Mouse (Mus musculus) forebrain, embryonic 16.5 days (tissue): ENCODE results near the gene Tmem189. TPM values are rescaled to one million over a fixed set of nuclear protein-coding genes. Genes with fewer than 3 reads are reported as not detected.
"Not testable (repeated sequence)": the region's sequence is repeated elsewhere in the genome, so short reads cannot be mapped to it uniquely, and the experiment has no call there.

Source experiments
- ATAC-seq: fragments of 200-750 bp; cut with Nextera tagmentation; 2 replicates; pipeline ENCODE4 v1.8.0; 2017; ENCODE audit warnings: mild to moderate bottlenecking, moderate library complexity
- H3K27ac ChIP-seq: fragments of 300-500 bp; sonication (generic); 2 replicates; pipeline ENCODE4 v1.5.1; 2014; ENCODE audit warnings: low read length, control low read depth
- H3K27me3 ChIP-seq: fragments of 300-500 bp; sonication (generic); replicated peaks from 2 replicates; pipeline ENCODE4 v1.6.1; 2014; ENCODE audit warnings: low read length; ENCODE audit not compliant: control insufficient read depth, insufficient read depth
- H3K36me3 ChIP-seq: fragments of 300-500 bp; sonication (generic); 2 replicates; pipeline ENCODE4 v1.6.1; 2014; ENCODE audit not compliant: control insufficient read depth, insufficient read depth
- H3K4me1 ChIP-seq: fragments of 300-500 bp; sonication (generic); replicated peaks from 2 replicates; pipeline ENCODE4 v1.6.1; 2014; ENCODE audit warnings: low read length; ENCODE audit not compliant: control insufficient read depth, insufficient read depth
- H3K4me2 ChIP-seq: fragments of 300-500 bp; sonication (generic); 2 replicates; pipeline ENCODE4 v1.6.1; 2014; ENCODE audit warnings: mild to moderate bottlenecking, low read length, control low read depth
- H3K4me3 ChIP-seq: fragments of 300-500 bp; sonication (generic); replicated peaks from 2 replicates; pipeline ENCODE4 v1.5.1; 2014; ENCODE audit warnings: mild to moderate bottlenecking, low read length, control low read depth
- H3K9ac ChIP-seq: fragments of 300-500 bp; sonication (generic); replicated peaks from 2 replicates; pipeline ENCODE4 v1.6.1; 2014; ENCODE audit warnings: low read depth, low read length, control low read depth
- H3K9me3 ChIP-seq: fragments of 300-500 bp; sonication (generic); 2 replicates; pipeline ENCODE4 v1.6.1; 2016; ENCODE audit warnings: low read length; ENCODE audit not compliant: control insufficient read depth
- WGBS: fragments of 180-500 bp; shearing (Covaris S2); extraction: QIAGEN DNeasy Blood & Tissue Kit; methylation state at CpG from one replicate; pipeline ENCODE4 v1.1.7; 2014; 5-methylcytosine and 5-hydroxymethylcytosine counted together
- polyA plus RNA-seq: library from polyadenylated mRNA; unstranded; fragments of >200 nt; fragmentation: Nextera tagmentation; extraction: Ambion mirVana; gene quantifications from 2 replicates; pipeline ENCODE4 v1.2.1, GENCODE M21; 2015

The Tmem189 gene
- polyA plus RNA-seq, 1 experiment from 2014 or later = 30.2 TPM

GRCm38 (mm10) chr2:167652694-167653093, 36.9 kb downstream of the Tmem189 start:
- Histone ChIP-seq H3K9me3 (no peaks in the 10 kb centered on the region), H3K36me3 (no peaks in the 10 kb centered on the region; the same call in 1 of the 2 replicates), H3K4me3 (no peak overlapping the region), H3K4me1 (no peaks in the 10 kb centered on the region), H3K27ac (no peak overlapping the region), H3K4me2 (no peak overlapping the region), H3K27me3 (no peaks in the 10 kb centered on the region), H3K9ac (no peak overlapping the region)
- 71% methylated on average over 7 of the region's 7 CpGs for WGBS
- ATAC-seq = no peak

DNA sequence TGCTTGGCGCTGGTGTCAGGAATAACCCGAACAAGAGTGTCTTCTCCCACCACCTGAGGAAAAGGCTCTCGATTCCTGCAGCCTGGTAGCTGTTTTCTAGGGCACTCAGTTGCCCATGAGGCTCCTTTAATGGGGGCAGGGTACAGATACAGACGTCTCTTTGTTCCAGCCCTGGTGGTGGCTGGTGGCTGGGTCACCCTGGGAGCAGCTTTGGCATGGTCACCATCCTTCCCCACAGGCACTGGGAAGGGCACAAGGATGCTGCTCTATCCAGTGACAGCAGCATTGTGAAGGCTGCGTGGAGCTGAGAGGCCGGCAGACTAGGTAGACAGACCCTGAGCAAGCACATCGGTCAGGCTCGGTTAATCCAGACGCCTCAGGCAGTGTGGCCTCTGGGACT, 38.0 kb downstream of the Tmem189 start:
- no peaks in the 10 kb centered on the region for H3K9me3 ChIP-seq
- no peak for ATAC-seq
- H3K4me3 ChIP-seq = no peak overlapping the region
- no peaks in the 10 kb centered on the region for H3K4me1 ChIP-seq
- no peaks in the 10 kb centered on the region; the same call in 1 of the 2 replicates for H3K36me3 ChIP-seq
- no peak overlapping the region for H3K27ac ChIP-seq
- H3K4me2 ChIP-seq = no peak overlapping the region
- H3K9ac ChIP-seq = no peak overlapping the region
- 85% methylated on average over 9 of the region's 9 CpGs for WGBS
- no peaks in the 10 kb centered on the region for H3K27me3 ChIP-seq

- H3K4me3 ChIP-seq = no peak overlapping the region
- WGBS = 92% methylated on average over 12 of the region's 12 CpGs
- H3K9ac ChIP-seq = no peak overlapping the region
- H3K4me2 ChIP-seq = no peak overlapping the region
- no peak overlapping the region for H3K27ac ChIP-seq
- H3K9me3 ChIP-seq = no peaks in the 10 kb centered on the region
- no peaks in the 10 kb centered on the region; the same call in 1 of the 2 replicates for H3K36me3 ChIP-seq
- no peak for ATAC-seq
- no peaks in the 10 kb centered on the region for H3K27me3 ChIP-seq
- no peaks in the 10 kb centered on the region for H3K4me1 ChIP-seq
These were observed 40.2 kb downstream of the Tmem189 start for GRCm38 (mm10) chr2:167649290-167650032.

DNA sequence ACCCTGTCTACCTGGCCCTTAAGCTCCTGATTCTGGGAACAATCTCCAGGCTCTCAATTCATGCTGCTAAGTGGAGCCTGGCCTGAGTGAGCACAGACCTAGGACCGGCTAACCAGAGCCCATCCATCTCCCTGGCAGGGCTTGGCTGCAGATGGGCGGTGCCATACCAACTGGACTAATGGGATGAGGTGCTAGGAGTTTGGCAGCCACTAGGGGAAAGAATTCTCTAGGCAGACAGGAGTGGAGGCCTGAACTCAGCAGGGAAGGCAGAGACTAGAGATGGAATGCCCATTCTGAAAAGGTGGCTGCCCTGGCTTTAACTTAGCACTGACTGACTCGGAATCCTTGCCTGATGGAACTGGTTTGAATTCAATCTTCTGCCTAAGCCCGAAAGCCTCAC, 43.2 kb downstream of the Tmem189 start:
- no peak overlapping the region for H3K9ac ChIP-seq
- H3K4me2 ChIP-seq = no peak overlapping the region
- no peaks in the 10 kb centered on the region for H3K36me3 ChIP-seq
- H3K9me3 ChIP-seq = no peaks in the 10 kb centered on the region
- no peaks in the 10 kb centered on the region for H3K4me1 ChIP-seq
- no peak overlapping the region for H3K4me3 ChIP-seq
- WGBS = 79% methylated on average over 4 of the region's 4 CpGs
- no peaks in the 10 kb centered on the region for H3K27me3 ChIP-seq
- no peak for ATAC-seq
- H3K27ac ChIP-seq = no peak overlapping the region

- not testable (repeated sequence) for H3K4me3 ChIP-seq, H3K27ac ChIP-seq, H3K9ac ChIP-seq, H3K9me3 ChIP-seq, H3K4me2 ChIP-seq, H3K27me3 ChIP-seq, H3K36me3 ChIP-seq, H3K4me1 ChIP-seq, ATAC-seq
- 85% methylated on average over 13 of the region's 13 CpGs for WGBS
These were observed 46.1 kb downstream of the Tmem189 start for GRCm38 (mm10) chr2:167643356-167644052.

DNA sequence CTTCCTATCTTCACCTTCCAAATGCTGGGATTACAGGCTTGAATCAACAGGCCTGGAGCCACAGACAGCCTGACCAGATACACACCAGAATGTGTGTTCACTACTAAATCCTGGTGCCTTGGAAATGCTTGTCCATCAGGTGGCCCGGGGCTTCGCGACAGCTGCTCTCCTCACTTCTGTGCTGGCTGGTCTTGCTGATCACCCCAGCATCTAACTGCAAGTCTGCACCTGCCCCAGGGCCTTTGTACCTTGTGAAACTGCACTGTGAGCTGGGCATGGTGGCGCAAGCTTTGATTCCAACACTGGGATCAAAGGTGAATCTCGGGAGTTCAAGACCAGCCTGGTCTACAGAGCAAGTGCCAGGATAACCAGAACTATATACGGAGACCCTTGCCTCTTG, 47.5 kb downstream of the Tmem189 start:
- Histone ChIP-seq H3K4me3 (no peak overlapping the region), H3K9me3 (no peaks in the 10 kb centered on the region), H3K4me2 (no peak overlapping the region), H3K27me3 (no peaks in the 10 kb centered on the region), H3K36me3 (no peaks in the 10 kb centered on the region), H3K9ac (no peak overlapping the region), H3K4me1 (no peaks in the 10 kb centered on the region), H3K27ac (no peak overlapping the region)
- no peak for ATAC-seq
- WGBS = 90% methylated on average over 6 of the region's 6 CpGs

DNA sequence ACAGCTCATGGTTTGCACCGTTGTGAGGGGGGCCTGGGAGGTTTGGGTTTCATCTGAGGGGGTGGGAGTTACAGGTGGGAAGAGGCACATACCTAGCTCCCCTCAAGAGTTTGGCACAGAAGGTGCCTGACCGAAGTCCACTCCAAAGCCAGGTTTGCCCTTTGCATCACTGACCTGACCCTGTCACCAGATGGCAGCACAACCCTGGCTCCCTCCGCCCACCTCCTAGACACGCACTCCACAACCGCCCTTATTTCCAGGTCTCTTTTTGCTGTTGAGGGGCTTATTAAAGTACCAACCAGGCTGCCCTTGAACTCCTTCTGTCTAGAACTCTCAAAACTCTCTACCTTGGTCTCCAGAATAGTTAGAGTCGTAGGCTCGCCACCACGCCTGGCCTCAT, 48.3 kb downstream of the Tmem189 start:
- no peak for ATAC-seq
- no peak overlapping the region for H3K4me3 ChIP-seq
- H3K4me2 ChIP-seq = no peak overlapping the region
- H3K27ac ChIP-seq = no peak overlapping the region
- WGBS = 47% methylated on average over 8 of the region's 8 CpGs
- no peak overlapping the region for H3K9ac ChIP-seq
- no peaks in the 10 kb centered on the region for H3K9me3 ChIP-seq
- no peaks in the 10 kb centered on the region for H3K27me3 ChIP-seq
- H3K36me3 ChIP-seq = no peaks in the 10 kb centered on the region
- H3K4me1 ChIP-seq = no peaks in the 10 kb centered on the region

GRCm38 (mm10) chr2:167640279-167640678, 49.3 kb downstream of the Tmem189 start:
- H3K9ac ChIP-seq = no peak overlapping the region
- H3K4me1 ChIP-seq = no peaks in the 10 kb centered on the region
- no peaks in the 10 kb centered on the region for H3K9me3 ChIP-seq
- no peak overlapping the region for H3K27ac ChIP-seq
- no peak for ATAC-seq
- no peak overlapping the region for H3K4me2 ChIP-seq
- H3K36me3 ChIP-seq = no peaks in the 10 kb centered on the region
- 80% methylated on average over 3 of the region's 3 CpGs for WGBS
- H3K27me3 ChIP-seq = no peaks in the 10 kb centered on the region
- no peak overlapping the region for H3K4me3 ChIP-seq

DNA sequence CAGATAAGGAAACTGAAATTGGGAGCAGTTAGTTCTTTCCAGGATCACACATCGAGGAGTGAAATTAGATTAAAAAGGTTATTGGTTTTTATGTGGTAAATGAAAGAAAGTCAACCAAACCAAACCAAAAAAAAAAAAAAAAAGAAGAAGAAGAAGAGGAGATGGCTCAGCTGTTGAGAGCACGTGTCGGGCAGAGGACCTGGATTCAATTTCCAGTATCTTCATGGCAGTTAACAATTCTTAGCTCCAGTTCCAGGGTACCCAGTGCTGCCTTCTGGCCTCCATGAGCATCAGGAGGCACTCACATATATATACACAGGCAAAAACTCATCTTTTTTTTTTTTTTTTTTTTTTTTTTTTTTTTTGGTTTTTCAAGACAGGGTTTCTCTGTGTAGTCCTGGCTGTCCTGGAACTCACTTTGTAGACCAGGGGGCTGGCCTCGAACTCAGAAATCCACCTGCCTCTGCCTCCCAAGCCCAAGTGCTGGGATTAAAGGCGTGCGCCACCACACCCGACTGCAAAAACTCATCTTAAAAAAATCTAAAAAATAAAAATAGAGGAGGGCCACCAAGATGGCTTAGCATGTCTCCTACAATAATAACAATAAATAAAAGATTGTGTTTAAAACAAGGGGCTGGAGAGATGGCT, 54.6 kb downstream of the Tmem189 start:
- WGBS = 78% methylated on average over 7 of the region's 7 CpGs
- no peaks in the 10 kb centered on the region for H3K9me3 ChIP-seq
- H3K27ac ChIP-seq = 0 out of 2 replicates have a peak overlapping the region, but pooled peaks have one; percentile 61
- peaks cover 24% of the 10 kb centered on the region for H3K4me1 ChIP-seq
- H3K4me3 ChIP-seq = peak overlapping the region; percentile 36
- no peaks in the 10 kb centered on the region for H3K27me3 ChIP-seq
- no peak for ATAC-seq
- peak overlapping the region; percentile 66 for H3K4me2 ChIP-seq
- H3K9ac ChIP-seq = no peak overlapping the region
- H3K36me3 ChIP-seq = no peaks in the 10 kb centered on the region
